21 mouse cellular contexts compared by ENCODE assay signal in the genomic region with DNA sequence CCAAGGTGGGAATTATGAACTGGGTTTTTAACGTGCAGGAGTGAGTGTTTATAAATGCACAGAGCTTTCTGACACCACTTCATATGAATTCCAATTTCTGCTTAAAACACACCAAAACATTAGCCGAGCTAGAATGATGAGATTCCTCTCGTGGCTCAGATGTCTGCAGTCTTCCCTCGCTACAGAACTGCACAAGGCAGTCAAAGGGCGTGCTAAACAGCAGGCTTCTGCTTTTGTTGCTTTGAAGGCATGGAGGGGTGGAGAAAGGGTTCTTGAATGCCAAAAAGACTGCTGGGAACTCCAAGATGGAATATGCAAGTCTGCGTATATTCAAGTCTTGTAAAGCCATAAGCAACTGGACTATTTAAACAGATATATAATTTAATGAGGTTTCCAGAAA. TPM values are rescaled to one million over a fixed set of nuclear protein-coding genes. Genes with fewer than 3 reads are reported as not detected.
DNase-seq lines count a peak whose midpoint lies in the region; ATAC-seq and TF ChIP-seq lines count a peak whose summit lies in the region.
"Had no signal": no experiment of that assay in that cellular context is flagged by ENCODE, and none has a peak within 500 bp of the region (broad histone marks: within the 10 kb centered on the region; RNA-seq: fewer than 3 reads in every experiment).

No protein-coding gene starts in this region.

- H3K27me3 ChIP-seq in forebrain, embryonic 14.5 days (replicated peaks; ENCODE audit: control insufficient read depth, insufficient read depth, low read length), result no peaks in the 10 kb centered on the region
- no peaks in the 10 kb centered on the region for H3K27me3 ChIP-seq in forebrain, embryonic 13.5 days
- H3K27me3 ChIP-seq in neural tube, embryonic 12.5 days (replicated peaks), result no peaks in the 10 kb centered on the region
- H3K27me3 ChIP-seq in neural tube, embryonic 15.5 days (replicated peaks), result no peaks in the 10 kb centered on the region
- no peaks in the 10 kb centered on the region for H3K27me3 ChIP-seq in hindbrain, postnatal 0 days (ENCODE audit: insufficient read depth, low read length)
- no peaks in the 10 kb centered on the region for H3K27me3 ChIP-seq in heart, embryonic 12.5 days (replicated peaks)
- H3K27me3 ChIP-seq: heart, embryonic 15.5 days; liver, embryonic 15.5 days; Patski had no signal

- TF ChIP-seq CTCF in hindbrain, postnatal 0 days (IDR thresholded peaks at IDR 0.05; ENCODE audit: low read depth), result no peak

- H3K36me3 ChIP-seq in forebrain, embryonic 14.5 days (ENCODE audit: control insufficient read depth, insufficient read depth, low read length), result peaks cover 11% of the 10 kb centered on the region; the same call in 1 of the 2 replicates
- peaks cover 21% of the 10 kb centered on the region for H3K36me3 ChIP-seq in forebrain, embryonic 13.5 days (ENCODE audit: poor library complexity, severe bottlenecking)
- peaks cover 15% of the 10 kb centered on the region; the same call in 1 of the 2 replicates for H3K36me3 ChIP-seq in neural tube, embryonic 12.5 days
- peaks cover 17% of the 10 kb centered on the region for H3K36me3 ChIP-seq in neural tube, embryonic 15.5 days
- peaks cover 5% of the 10 kb centered on the region; the same call in 1 of the 2 replicates for H3K36me3 ChIP-seq in hindbrain, postnatal 0 days (ENCODE audit: insufficient read depth, low read length)
- peaks cover 34% of the 10 kb centered on the region for H3K36me3 ChIP-seq in heart, embryonic 12.5 days

- H3K9ac ChIP-seq in forebrain, embryonic 14.5 days (ENCODE audit: low read length), result no peak overlapping the region
- no peak overlapping the region for H3K9ac ChIP-seq in forebrain, embryonic 13.5 days
- no peak overlapping the region for H3K9ac ChIP-seq in neural tube, embryonic 12.5 days
- H3K9ac ChIP-seq in neural tube, embryonic 15.5 days (replicated peaks), result no peak overlapping the region
- H3K9ac ChIP-seq in hindbrain, postnatal 0 days (replicated peaks; ENCODE audit: low read length), result no peak overlapping the region
- H3K9ac ChIP-seq in heart, embryonic 12.5 days, result no peak overlapping the region
- H3K9ac ChIP-seq: heart, embryonic 15.5 days; liver, embryonic 15.5 days had no signal

- no peak overlapping the region for H3K27ac ChIP-seq in forebrain, embryonic 14.5 days (ENCODE audit: low read depth, low read length)
- H3K27ac ChIP-seq in forebrain, embryonic 13.5 days, result no peak overlapping the region
- H3K27ac ChIP-seq in neural tube, embryonic 12.5 days, result 0 out of 2 replicates have a peak overlapping the region, but pooled peaks have one; percentile 7
- H3K27ac ChIP-seq in neural tube, embryonic 15.5 days (replicated peaks), result no peak overlapping the region
- peak overlapping the region; percentile 41; the same call in 1 of the 2 replicates for H3K27ac ChIP-seq in hindbrain, postnatal 0 days
- no peak overlapping the region for H3K27ac ChIP-seq in heart, embryonic 12.5 days (ENCODE audit: poor library complexity, severe bottlenecking)
- H3K27ac ChIP-seq: heart, adult 2 months; heart, embryonic 15.5 days; kidney, postnatal 0 days; limb, embryonic 10.5 days; liver, embryonic 15.5 days had no signal

- H3K9me3 ChIP-seq in forebrain, embryonic 14.5 days (replicated peaks; ENCODE audit: control insufficient read depth, low read length), result no peaks in the 10 kb centered on the region
- H3K9me3 ChIP-seq in forebrain, embryonic 13.5 days (replicated peaks), result no peaks in the 10 kb centered on the region
- no peaks in the 10 kb centered on the region for H3K9me3 ChIP-seq in neural tube, embryonic 12.5 days
- H3K9me3 ChIP-seq in neural tube, embryonic 15.5 days (replicated peaks), result no peaks in the 10 kb centered on the region
- no peaks in the 10 kb centered on the region for H3K9me3 ChIP-seq in hindbrain, postnatal 0 days (ENCODE audit: low read length)
- H3K9me3 ChIP-seq in heart, embryonic 12.5 days (replicated peaks), result no peaks in the 10 kb centered on the region
- H3K9me3 ChIP-seq: heart, embryonic 15.5 days; limb, embryonic 10.5 days; liver, embryonic 15.5 days had no signal

- H3K4me2 ChIP-seq in forebrain, embryonic 14.5 days (ENCODE audit: low read length), result no peak overlapping the region
- no peak overlapping the region for H3K4me2 ChIP-seq in forebrain, embryonic 13.5 days
- H3K4me2 ChIP-seq in neural tube, embryonic 12.5 days (replicated peaks), result no peak overlapping the region
- no peak overlapping the region for H3K4me2 ChIP-seq in neural tube, embryonic 15.5 days
- no peak overlapping the region for H3K4me2 ChIP-seq in hindbrain, postnatal 0 days (ENCODE audit: low read depth, low read length)
- H3K4me2 ChIP-seq in heart, embryonic 12.5 days, result no peak overlapping the region
- H3K4me2 ChIP-seq: heart, embryonic 15.5 days; liver, embryonic 15.5 days had no signal

- no peak overlapping the region for H3K4me3 ChIP-seq in forebrain, embryonic 14.5 days (ENCODE audit: low read depth, low read length)
- no peak overlapping the region for H3K4me3 ChIP-seq in forebrain, embryonic 13.5 days
- H3K4me3 ChIP-seq in neural tube, embryonic 12.5 days, result no peak overlapping the region
- no peak overlapping the region for H3K4me3 ChIP-seq in neural tube, embryonic 15.5 days (replicated peaks)
- H3K4me3 ChIP-seq in hindbrain, postnatal 0 days (ENCODE audit: low read length), result no peak overlapping the region
- no peak overlapping the region for H3K4me3 ChIP-seq in heart, embryonic 12.5 days
- H3K4me3 ChIP-seq: heart, adult 2 months; heart, embryonic 15.5 days; limb, embryonic 10.5 days; liver, embryonic 15.5 days; myocyte had no signal

- ATAC-seq in forebrain, embryonic 14.5 days, result no peak
- no peak for ATAC-seq in forebrain, embryonic 13.5 days
- ATAC-seq in neural tube, embryonic 12.5 days (ENCODE audit: low FRiP score, low read depth), result no peak
- ATAC-seq in neural tube, embryonic 15.5 days (ENCODE audit: low FRiP score), result no peak
- no peak for ATAC-seq in hindbrain, postnatal 0 days
- ATAC-seq in heart, embryonic 12.5 days (ENCODE audit: insufficient number of reproducible peaks, low FRiP score), result no peak
- ATAC-seq: Patski had no signal

- peaks cover 5% of the 10 kb centered on the region for H3K4me1 ChIP-seq in forebrain, embryonic 14.5 days (ENCODE audit: control insufficient read depth, insufficient read depth, low read length)
- peaks cover 17% of the 10 kb centered on the region for H3K4me1 ChIP-seq in forebrain, embryonic 13.5 days
- H3K4me1 ChIP-seq in neural tube, embryonic 12.5 days, result peaks cover 15% of the 10 kb centered on the region; the same call in 1 of the 2 replicates
- H3K4me1 ChIP-seq in neural tube, embryonic 15.5 days, result peaks cover 12% of the 10 kb centered on the region
- no peaks in the 10 kb centered on the region for H3K4me1 ChIP-seq in hindbrain, postnatal 0 days (ENCODE audit: insufficient read depth, low read length)
- H3K4me1 ChIP-seq in heart, embryonic 12.5 days (replicated peaks), result no peaks in the 10 kb centered on the region
- H3K4me1 ChIP-seq: heart, embryonic 15.5 days; liver, embryonic 15.5 days had no signal

- DNase-seq in forebrain, embryonic 14.5 days (ENCODE audit: low spot score), result peak; percentile 31
- no peak for DNase-seq in hindbrain, postnatal 0 days (ENCODE audit: low spot score)
- no peak for DNase-seq in layer of hippocampus, postnatal 10 days (ENCODE audit: low spot score in 2 of 2)
- DNase-seq: cerebellum, adult 18-20 months; cerebellum, postnatal 14 days; gastrocnemius, postnatal 36 days; heart, adult 2 months; heart, postnatal 36 days; kidney, adult 2 months; liver; lung, postnatal 4 days had no signal

- WGBS in forebrain, embryonic 14.5 days, result 28% methylated on average over 6 of the region's 6 CpGs
- 27% methylated on average over 6 of the region's 6 CpGs for WGBS in forebrain, embryonic 13.5 days
- WGBS in neural tube, embryonic 12.5 days, result 30% methylated on average over 6 of the region's 6 CpGs
- 28% methylated on average over 6 of the region's 6 CpGs for WGBS in neural tube, embryonic 15.5 days
- WGBS in hindbrain, postnatal 0 days, result 26% methylated on average over 6 of the region's 6 CpGs
- 90% methylated on average over 6 of the region's 6 CpGs for WGBS in heart, embryonic 12.5 days

RNA-seq across cellular contexts. Expression of a gene that starts 38.4 kb away (rescaled TPM):
- 38.3 and 40.3 TPM in 2 replicates for polyA plus RNA-seq in forebrain, embryonic 14.5 days (2014; fragmentation: Nextera tagmentation; extraction: Ambion mirVana)
- 33.9 and 38.0 TPM in 2 replicates for polyA plus RNA-seq in forebrain, embryonic 13.5 days (2015; fragmentation: Nextera tagmentation; extraction: Ambion mirVana)
- polyA plus RNA-seq in neural tube, embryonic 12.5 days (2016; fragmentation: Nextera tagmentation; extraction: Ambion mirVana), result 45.0 and 45.9 TPM in 2 replicates
- 33.3 and 34.3 TPM in 2 replicates for polyA plus RNA-seq in neural tube, embryonic 15.5 days (2015; fragmentation: Nextera tagmentation; extraction: Ambion mirVana)
- total RNA-seq in hindbrain, postnatal 0 days (2014; rRNA removed), result 19.6 and 22.4 TPM in 2 replicates
- 31.2 and 33.1 TPM in 2 replicates for polyA plus RNA-seq in hindbrain, postnatal 0 days (2015; fragmentation: Nextera tagmentation; extraction: Ambion mirVana)
- 10 to 100 TPM; 34.6 to 36.2 TPM for total RNA-seq in layer of hippocampus, postnatal 10 days (2021)
- 28.7 and 30.9 TPM in 2 replicates for polyA plus RNA-seq in heart, embryonic 12.5 days (2016; fragmentation: Nextera tagmentation; extraction: Ambion mirVana)

RNA-seq across cellular contexts. Expression of a gene that starts 59.8 kb away (rescaled TPM):
- polyA plus RNA-seq in forebrain, embryonic 14.5 days (2014; fragmentation: Nextera tagmentation; extraction: Ambion mirVana), result 64.4 and 69.7 TPM in 2 replicates
- polyA plus RNA-seq in forebrain, embryonic 13.5 days (2015; fragmentation: Nextera tagmentation; extraction: Ambion mirVana), result 66.2 and 66.7 TPM in 2 replicates
- 54.9 and 65.9 TPM in 2 replicates for polyA plus RNA-seq in neural tube, embryonic 12.5 days (2016; fragmentation: Nextera tagmentation; extraction: Ambion mirVana)
- 75.0 and 84.6 TPM in 2 replicates for polyA plus RNA-seq in neural tube, embryonic 15.5 days (2015; fragmentation: Nextera tagmentation; extraction: Ambion mirVana)
- total RNA-seq in hindbrain, postnatal 0 days (2014; rRNA removed), result 44.4 and 52.2 TPM in 2 replicates
- polyA plus RNA-seq in hindbrain, postnatal 0 days (2015; fragmentation: Nextera tagmentation; extraction: Ambion mirVana), result 89.7 and 94.7 TPM in 2 replicates
- total RNA-seq in layer of hippocampus, postnatal 10 days (2021), result 10 to 100 TPM; 37.2 to 37.5 TPM
- 60.6 and 64.5 TPM in 2 replicates for polyA plus RNA-seq in heart, embryonic 12.5 days (2016; fragmentation: Nextera tagmentation; extraction: Ambion mirVana)

Comparison
In these comparisons a context has a peak if more than half of its experiments do, and no peak if none do; other contexts are left out.
1. H3K27ac ChIP-seq: peak in neural tube, embryonic 12.5 days (single experiment) and hindbrain, postnatal 0 days (single experiment); none in forebrain, embryonic 14.5 days (single experiment), forebrain, embryonic 13.5 days (single experiment), neural tube, embryonic 15.5 days (single experiment) and heart, embryonic 12.5 days (single experiment).